Mouse (Mus musculus) ovary, adult 18-20 months (tissue): ENCODE measurements around the gene Myh9.
A peak's percentile ranks its signal among the peaks of the same experiment; 100 is the strongest.

Source experiments
- DNase-seq: peaks from one replicate; pipeline ENCODE4 v3.0.0; 2022; ENCODE audit warnings: low spot score, mixed read lengths

Myh9 gene

DNA sequence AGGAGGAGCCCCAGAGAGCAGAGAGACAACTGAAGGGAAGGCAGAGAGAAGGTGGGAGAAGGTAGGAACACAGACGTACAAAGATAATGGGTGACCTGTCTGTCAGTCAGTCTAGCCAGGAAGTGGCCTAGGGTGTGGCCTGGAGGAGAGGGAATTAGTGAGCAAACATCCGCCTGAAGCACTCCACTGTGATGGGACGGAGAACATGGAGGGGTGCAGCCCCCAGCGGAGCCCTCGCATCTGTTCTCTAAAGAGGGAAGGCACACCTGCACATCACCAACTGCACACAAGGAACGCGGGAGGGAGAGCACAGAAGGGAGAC lies 34.8 kb downstream of the Myh9 start:
- DNase-seq = no peak

- DNase-seq = no peak
These were observed 35.3 kb downstream of the Myh9 start for GRCm38 (mm10) chr15:77806565-77807263.

DNA sequence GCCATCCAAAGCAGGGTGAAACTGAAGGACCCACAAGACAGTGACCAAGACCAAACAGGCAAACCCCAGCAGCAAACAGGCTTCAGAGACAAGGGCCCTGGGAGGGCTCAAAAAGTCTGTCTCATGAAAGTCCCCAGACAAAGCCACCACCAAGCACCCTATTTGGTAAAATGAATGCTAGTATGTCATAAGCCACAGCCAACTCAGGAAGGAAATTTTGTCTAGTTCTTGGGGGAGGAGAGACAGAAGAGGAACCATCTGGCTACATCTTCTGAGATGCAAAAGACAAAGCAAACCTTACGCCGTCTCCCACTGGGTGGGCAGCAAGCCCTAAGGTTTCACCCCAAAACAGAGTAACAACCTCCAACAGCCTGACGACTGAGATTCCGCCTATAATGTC lies 36.3 kb downstream of the Myh9 start:
- DNase-seq = no peak

DNA sequence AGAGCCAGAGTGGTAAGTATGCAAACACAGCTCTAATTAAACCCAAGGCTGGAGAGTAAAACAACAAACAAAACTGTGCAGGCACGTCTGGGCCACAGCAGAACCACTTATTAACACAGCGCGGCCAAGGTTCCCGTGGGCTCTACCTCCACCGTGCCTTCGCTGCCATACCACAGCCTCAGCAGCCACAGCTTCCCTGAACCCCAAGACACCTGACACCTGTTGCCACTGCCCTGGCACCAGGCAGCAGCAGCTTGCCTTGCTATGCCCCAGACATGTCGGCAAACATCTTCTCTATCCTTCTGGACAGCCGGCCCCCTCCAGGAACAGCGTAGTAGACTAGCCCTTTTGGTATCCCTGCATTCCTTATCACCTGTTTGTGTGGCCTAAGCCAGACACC lies 37.0 kb downstream of the Myh9 start:
- DNase-seq = no peak

DNA sequence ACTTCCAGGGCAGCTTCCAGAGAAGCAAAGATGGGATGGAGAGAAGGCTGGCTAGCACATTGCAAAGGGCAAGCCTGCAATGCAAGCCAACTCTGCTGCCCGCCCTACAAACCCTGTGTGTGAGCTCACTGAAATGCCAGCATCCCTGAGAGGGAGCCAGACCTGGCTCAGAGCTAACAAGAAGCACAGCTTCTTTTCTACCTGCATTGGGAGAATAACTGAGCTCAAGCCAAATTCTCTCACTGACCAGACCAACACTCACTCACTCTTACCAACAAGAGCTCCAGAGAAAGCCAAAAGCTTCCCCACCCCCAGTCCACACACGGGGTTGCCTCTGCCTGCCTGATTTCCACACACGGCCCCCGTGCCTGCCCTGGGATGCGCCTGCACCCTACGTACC lies 37.5 kb downstream of the Myh9 start:
- DNase-seq = no peak

- no peak for DNase-seq
These were observed 38.2 kb downstream of the Myh9 start for GRCm38 (mm10) chr15:77803747-77804146.

GRCm38 (mm10) chr15:77802992-77803391 lies 39.0 kb downstream of the Myh9 start:
- DNase-seq = no peak

DNA sequence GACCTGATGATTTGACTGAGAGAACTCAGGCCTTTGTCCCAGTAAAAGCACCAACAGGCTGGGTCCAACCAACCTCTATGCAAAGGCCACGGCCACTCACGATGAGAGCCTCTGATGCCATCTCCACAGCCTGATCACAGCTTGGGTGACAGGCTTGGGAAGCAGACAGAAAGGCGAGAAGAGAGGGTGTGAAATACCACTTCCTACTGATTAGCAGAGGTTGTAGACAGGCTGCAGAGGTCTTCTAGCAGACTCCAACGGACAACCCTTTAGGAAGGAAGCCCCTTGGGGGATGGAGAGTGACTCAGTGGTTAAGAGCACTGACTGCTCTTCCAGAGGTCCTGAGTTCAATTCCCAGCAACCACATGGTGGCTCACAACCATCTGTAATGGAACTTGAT lies 40.8 kb downstream of the Myh9 start:
- DNase-seq = no peak

DNA sequence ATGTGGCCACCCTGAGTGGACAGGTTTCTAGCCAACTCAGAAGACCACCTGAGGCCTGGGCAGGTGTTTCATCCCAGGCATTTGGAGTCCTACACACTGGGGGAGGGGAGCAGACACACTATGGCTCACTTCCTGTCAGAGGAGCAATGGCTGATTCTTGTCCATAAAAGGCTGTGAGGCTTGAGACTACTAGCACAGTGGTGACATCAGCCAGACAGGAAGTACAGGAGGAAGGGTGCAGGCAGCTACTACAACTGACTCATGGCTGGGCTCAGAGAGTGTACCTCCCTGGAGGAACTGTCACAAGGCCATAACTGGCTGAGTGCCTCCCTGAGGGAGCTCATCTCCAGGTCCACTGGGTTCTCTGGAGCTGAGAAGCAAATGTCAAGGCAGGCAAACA lies 41.5 kb downstream of the Myh9 start:
- peak; percentile 50 for DNase-seq

DNA sequence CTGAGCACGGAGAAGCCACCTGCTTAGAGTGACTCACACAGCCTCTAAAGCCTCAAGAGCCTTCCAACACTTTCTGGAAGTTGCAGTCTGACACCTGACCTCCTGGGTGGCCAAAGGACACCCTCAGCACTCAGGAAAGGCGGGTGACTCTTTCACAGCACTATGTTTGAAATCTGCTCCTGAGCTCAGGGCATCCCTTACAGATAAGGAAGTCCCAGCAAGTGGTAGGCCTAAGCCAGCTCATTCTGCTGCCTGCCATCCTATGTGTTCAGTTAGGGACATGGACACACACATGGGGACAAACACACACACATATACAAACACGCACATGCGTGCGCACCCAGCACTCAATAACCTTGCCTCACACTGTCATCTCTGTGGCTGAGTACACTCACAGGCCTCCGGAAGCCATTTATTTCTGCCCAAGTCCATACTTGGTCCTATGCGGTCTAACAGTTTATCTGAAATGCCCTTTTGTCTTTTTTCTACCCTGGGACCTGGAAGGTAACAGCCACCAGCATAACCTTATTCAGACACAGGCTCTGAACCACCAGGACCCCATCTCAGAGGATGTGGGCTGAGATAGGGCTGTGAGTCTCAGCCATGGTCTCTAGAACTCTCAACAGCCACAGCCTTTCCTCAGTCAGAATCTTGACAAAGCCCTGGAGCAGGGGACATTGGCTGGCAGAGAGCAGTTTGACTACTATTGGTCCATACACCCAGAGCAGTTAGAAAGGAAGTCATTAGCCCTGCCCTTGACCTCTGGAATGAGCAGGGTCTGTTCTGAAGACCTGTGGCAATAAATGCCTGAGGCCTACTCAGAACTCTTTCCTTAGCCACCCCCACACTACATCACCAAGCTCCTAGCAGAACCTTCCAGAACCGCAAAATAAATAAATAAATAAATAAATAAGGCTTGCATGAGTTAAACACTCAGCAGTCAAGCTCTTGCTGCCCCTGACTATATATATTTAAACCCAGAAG lies 42.2 kb downstream of the Myh9 start:
- no peak for DNase-seq

- DNase-seq = peak; percentile 39
These were observed 43.1 kb downstream of the Myh9 start for GRCm38 (mm10) chr15:77798664-77799490.

- DNase-seq = peak; percentile 57
These were observed 44.2 kb downstream of the Myh9 start for GRCm38 (mm10) chr15:77797609-77798411.

GRCm38 (mm10) chr15:77796409-77797035 lies 45.5 kb downstream of the Myh9 start:
- no peak for DNase-seq

- DNase-seq = no peak
These were observed 47.0 kb downstream of the Myh9 start for GRCm38 (mm10) chr15:77794908-77795356.

- no peak for DNase-seq
These were observed 47.7 kb downstream of the Myh9 start for GRCm38 (mm10) chr15:77794138-77794907.

DNA sequence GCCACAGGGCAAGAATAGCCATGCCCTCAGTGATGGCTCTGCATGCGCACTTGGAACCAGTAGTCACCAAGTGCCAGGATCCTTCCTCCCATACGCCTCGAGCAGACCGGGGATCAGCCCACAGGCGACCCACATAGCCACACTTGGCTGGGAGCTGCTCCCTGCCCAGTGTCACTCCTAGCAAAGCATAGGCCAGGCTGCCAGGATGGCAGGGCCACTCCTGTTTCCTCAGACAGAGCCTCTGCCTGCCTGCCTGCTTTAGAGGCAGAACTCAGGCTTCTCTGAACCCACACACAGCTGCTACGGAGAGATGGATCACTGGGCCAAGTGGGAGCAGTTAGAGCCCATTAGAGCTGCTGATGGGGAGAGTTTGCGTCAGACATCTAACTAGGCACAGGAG lies 48.4 kb downstream of the Myh9 start:
- DNase-seq = no peak

DNA sequence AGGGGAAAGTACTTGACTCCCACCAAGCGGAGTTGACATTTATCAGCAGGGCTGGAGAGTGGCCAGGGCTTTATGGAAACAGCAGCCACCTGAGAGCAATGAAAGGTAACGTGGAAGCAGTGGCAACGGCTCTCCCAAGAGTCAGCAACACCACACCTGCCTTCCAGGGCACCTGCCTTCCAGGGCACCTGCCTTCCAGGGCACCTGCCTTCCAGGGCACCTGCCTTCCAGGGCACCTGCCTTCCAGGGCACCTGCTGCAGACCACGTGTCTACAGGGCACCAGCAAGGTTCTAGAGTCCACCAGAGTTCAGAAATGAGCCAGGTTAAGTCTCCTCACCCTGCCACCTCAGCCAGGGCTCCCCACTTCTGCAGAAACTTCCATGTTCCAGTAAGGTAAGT lies 48.9 kb downstream of the Myh9 start:
- DNase-seq = no peak

DNA sequence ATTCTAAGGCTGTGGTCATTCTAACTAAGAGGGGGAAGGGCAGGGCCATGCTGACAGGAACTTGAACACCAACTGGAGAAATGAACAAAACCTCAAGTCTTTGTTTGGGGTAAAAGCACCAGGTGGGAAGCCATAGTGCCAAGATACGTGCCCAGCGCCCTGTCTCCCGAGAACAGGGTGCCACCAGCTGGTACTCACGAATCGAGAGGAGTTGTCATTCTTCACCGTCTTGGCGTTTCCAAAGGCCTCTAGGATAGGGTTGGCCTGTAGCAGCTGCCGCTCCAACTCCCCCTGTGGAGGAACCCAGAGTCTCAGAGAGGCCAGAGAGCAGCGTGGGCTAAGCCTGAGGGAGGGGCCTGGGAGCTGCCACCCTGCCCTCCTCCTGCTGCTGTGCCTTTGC lies 49.9 kb downstream of the Myh9 start:
- no peak for DNase-seq

DNA sequence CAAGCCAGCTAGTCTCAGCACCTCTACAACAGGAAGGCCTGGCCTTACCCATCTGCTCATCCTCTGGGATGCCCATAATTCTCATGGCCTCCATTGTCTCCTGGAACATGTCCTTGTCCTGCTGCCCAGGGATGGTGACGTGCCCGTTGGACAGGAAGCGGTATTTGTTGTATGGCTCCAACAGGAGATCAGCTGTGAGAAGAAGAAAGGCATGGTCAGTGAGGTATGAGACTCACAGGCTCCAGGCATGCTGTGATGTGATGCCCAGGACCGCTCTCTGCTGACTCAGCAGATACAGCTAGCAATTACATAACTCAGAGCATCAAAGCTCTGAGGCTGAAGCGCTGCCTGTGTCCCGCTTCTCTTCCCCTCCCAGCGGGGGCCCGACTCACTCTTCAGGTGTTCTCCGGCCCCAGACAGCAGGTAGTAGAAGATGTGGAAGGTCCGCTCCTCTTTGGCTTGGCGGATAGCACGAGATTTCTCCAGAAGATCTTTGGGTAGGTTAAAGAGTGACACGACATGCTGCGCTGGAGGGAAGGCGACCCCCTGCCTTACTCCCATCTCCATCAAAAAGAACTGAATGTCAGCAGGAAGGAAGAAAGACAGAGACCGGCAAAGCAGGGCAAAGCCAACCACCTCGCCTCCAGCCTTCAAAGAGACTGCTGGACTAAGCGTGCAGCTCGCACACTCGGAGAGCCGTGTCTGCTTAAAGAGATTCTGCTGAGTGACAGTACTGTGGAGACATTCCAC lies 51.1 kb downstream of the Myh9 start:
- DNase-seq = no peak

DNA sequence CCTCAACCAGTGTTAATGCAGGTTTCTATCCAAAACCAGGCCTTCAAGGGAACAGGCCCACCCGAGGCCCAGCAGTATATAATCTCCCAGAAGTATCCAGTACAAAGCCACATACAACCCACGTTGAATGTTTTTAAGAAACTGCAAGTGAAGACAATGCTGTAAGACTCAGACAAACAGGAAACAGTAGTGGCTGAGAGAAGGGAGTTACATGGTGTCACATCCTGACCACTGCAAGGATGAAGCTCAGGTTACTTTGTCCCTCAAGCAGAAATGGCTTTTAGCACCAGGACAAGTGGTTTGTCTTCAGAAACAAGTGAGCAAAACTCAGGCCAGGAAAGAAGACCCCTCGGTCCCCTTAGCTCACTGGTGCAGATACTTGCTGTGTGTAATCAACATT lies 52.8 kb downstream of the Myh9 start:
- DNase-seq = no peak
